Mouse (Mus musculus) thymus, adult 2 months (tissue): ENCODE data around the gene Slc25a39. TPM values are rescaled to one million over a fixed set of nuclear protein-coding genes. Genes with fewer than 3 reads are reported as not detected.
A peak's percentile ranks its signal among the peaks of the same experiment; 100 is the strongest.

Source experiments
- DNase-seq: peaks from one replicate; pipeline ENCODE4 v3.0.0; 2021
- H3K27ac ChIP-seq: fragments of 200-500 bp; 2 replicates; pipeline ENCODE4 v1.5.1; 2012; ENCODE audit warnings: low read length, control low read depth; ENCODE audit not compliant: control insufficient read depth, insufficient read depth
- H3K27me3 ChIP-seq: fragments of 200-500 bp; 2 replicates; pipeline ENCODE4 v1.6.1; 2012; ENCODE audit warnings: mild to moderate bottlenecking, low read length, moderate library complexity, mixed read lengths; ENCODE audit not compliant: control insufficient read depth, insufficient read depth
- H3K36me3 ChIP-seq: fragments of 200-500 bp; 2 replicates; pipeline ENCODE4 v1.6.1; 2012; ENCODE audit warnings: mild to moderate bottlenecking, low read length, moderate library complexity; ENCODE audit not compliant: control insufficient read depth, insufficient read depth
- H3K4me1 ChIP-seq: fragments of 200-500 bp; replicated peaks from 2 replicates; pipeline ENCODE4 v1.6.1; 2012; ENCODE audit warnings: low read length; ENCODE audit not compliant: control insufficient read depth, insufficient read depth
- H3K4me3 ChIP-seq: fragments of 200-500 bp; 2 replicates; pipeline ENCODE4 v1.5.1; 2012; ENCODE audit warnings: mild to moderate bottlenecking, low read length, control low read depth, moderate library complexity; ENCODE audit not compliant: control insufficient read depth, insufficient read depth
- CTCF ChIP-seq: fragments of 200-500 bp; IDR thresholded peaks from 2 replicates; pipeline ENCODE4 v1.5.1; 2012; ENCODE audit warnings: mild to moderate bottlenecking, control low read depth, low read length, moderate library complexity, borderline replicate concordance; ENCODE audit not compliant: control insufficient read depth, poor library complexity, insufficient read depth; ENCODE audit errors: extremely low read depth
- POLR2A ChIP-seq: fragments of 200-500 bp; IDR thresholded peaks from 2 replicates; pipeline ENCODE4 v1.6.1; 2012; ENCODE audit warnings: mild to moderate bottlenecking, low read length, control low read depth, moderate library complexity; ENCODE audit not compliant: control insufficient read depth, poor library complexity, insufficient read depth; ENCODE audit errors: extremely low read depth
- WGBS: fragments of 180-500 bp; shearing (Covaris S2); methylation state at CpG from one replicate; pipeline ENCODE4 v1.1.7; 2018; 5-methylcytosine and 5-hydroxymethylcytosine counted together
- polyA plus RNA-seq: library from polyadenylated mRNA; depleted of rRNA; stranded (reverse); fragments of >200 nt; gene quantifications from 2 replicates; pipeline ENCODE4 v1.2.3, GENCODE M21; 2012

Gene Slc25a39
- polyA plus RNA-seq, 1 experiment: 235 TPM

DNA sequence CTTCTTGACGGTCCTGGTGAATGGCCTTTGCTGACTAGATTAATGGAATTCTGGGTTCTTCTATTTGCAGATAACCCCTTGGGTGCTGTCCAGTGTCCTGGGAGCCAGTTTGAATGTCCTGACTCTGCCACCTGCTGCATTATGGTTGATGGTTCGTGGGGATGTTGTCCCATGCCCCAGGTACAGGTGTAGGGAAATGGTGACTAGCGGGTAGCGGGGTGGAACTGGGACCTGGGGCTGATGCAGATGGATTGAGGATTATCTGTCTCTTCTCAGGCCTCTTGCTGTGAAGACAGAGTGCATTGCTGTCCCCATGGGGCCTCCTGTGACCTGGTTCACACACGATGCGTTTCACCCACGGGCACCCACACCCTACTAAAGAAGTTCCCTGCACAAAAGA is 26.1 kb upstream of the Slc25a39 start:
- TF ChIP-seq CTCF: no peak
- TF ChIP-seq POLR2A: no peak
- H3K4me3 ChIP-seq: no peak overlapping the region
- no peak overlapping the region for H3K27ac ChIP-seq
- H3K27me3 ChIP-seq: peaks cover 3% of the 10 kb centered on the region; the same call in 1 of the 2 replicates
- H3K36me3 ChIP-seq: no peaks in the 10 kb centered on the region
- DNase-seq: no peak
- WGBS: 94% methylated on average over 7 of the region's 7 CpGs
- peaks cover 28% of the 10 kb centered on the region for H3K4me1 ChIP-seq

DNA sequence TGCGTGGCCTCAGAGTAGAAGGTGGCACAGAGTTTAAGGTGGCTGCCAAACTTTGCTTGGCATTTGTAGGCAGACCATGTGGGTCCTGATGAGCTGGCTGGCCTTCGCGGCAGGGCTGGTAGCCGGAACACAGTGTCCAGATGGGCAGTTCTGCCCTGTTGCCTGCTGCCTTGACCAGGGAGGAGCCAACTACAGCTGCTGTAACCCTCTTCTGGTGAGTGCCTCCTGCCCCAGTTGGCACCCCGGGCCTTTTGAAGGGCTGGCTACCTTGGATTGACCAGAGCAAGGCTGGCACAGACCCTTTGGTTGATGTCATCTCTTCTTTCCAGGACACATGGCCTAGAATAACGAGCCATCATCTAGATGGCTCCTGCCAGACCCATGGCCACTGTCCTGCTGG is 25.1 kb upstream of the Slc25a39 start:
- H3K4me3 ChIP-seq: no peak overlapping the region
- 66% methylated on average over 6 of the region's 6 CpGs for WGBS
- TF ChIP-seq CTCF (0 out of 2 replicates have a peak, but pooled peaks have one; percentile 4), POLR2A (no peak)
- no peak overlapping the region for H3K27ac ChIP-seq
- no peak for DNase-seq
- H3K4me1 ChIP-seq: peaks cover 25% of the 10 kb centered on the region
- no peaks in the 10 kb centered on the region for H3K36me3 ChIP-seq
- H3K27me3 ChIP-seq: peaks cover 3% of the 10 kb centered on the region; the same call in 1 of the 2 replicates

DNA sequence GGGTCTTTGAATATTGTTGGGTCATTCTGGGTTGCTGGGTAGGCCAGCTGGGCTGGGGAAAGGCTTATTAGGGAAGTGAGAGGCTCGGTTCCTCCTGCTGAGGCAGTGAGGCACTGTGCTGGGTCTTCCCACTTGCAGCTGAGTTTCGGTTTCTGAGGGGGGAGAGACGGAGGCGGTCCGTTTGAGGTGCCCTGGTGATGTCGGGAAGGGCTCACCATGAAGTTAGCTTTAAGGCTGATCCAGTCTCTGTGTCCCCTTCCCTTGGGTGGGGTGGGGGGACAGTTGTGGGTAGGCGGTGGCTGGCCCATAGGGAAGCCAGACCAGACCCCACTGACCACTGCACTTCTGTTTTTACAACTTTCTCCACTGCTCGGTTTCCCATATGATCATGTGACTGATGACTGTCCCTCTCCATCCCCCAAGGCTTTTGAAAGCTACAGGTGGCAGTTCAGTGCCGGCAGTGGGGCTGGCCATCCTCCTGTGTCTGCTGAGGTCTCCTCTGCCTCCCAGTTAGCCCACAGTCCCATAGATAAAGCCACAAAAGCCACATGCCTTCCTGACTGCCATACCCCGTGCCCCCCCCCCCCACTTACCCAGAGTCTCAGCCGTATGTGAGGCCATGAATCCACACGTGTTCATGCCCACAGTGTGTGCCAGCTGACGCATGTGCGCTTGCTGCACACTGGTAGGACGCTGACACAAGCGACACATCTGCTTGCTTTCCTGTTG is 24.5 kb upstream of the Slc25a39 start:
- Histone ChIP-seq H3K36me3 (no peaks in the 10 kb centered on the region), H3K27ac (no peak overlapping the region), H3K4me1 (peaks cover 19% of the 10 kb centered on the region), H3K27me3 (no peaks in the 10 kb centered on the region; the same call in 1 of the 2 replicates), H3K4me3 (peak overlapping the region; percentile 26)
- DNase-seq: peak; percentile 29
- TF ChIP-seq CTCF (0 out of 2 replicates have a peak, but pooled peaks have one; percentile 8), POLR2A (no peak)
- under 1% methylated on average over 16 of the region's 16 CpGs for WGBS

DNA sequence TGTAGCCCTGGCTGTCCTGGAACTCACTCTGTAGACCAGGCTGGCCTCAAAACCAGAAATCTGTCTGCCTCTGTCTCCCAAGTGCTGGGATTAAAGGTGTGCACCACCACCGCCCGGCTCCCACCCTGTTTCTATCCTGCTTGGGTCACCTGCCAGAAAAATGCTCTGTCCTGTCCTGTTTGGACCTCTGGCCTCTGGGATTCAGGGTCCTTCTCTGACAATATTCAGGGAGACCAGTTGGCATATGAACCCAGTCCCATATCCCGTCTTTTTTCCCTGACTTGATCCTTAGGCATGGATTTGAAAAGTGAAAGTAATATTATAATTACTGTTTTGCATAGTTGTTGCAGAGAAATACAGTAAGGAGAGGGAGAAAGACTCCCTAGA is 24.0 kb upstream of the Slc25a39 start:
- no peaks in the 10 kb centered on the region for H3K36me3 ChIP-seq
- DNase-seq: no peak
- H3K4me3 ChIP-seq: no peak overlapping the region; the same call in 1 of the 2 replicates
- H3K27ac ChIP-seq: no peak overlapping the region
- 47% methylated on average over 3 of the region's 3 CpGs for WGBS
- peaks cover 19% of the 10 kb centered on the region for H3K4me1 ChIP-seq
- TF ChIP-seq POLR2A (no peak), CTCF (no peak)
- no peaks in the 10 kb centered on the region for H3K27me3 ChIP-seq

DNA sequence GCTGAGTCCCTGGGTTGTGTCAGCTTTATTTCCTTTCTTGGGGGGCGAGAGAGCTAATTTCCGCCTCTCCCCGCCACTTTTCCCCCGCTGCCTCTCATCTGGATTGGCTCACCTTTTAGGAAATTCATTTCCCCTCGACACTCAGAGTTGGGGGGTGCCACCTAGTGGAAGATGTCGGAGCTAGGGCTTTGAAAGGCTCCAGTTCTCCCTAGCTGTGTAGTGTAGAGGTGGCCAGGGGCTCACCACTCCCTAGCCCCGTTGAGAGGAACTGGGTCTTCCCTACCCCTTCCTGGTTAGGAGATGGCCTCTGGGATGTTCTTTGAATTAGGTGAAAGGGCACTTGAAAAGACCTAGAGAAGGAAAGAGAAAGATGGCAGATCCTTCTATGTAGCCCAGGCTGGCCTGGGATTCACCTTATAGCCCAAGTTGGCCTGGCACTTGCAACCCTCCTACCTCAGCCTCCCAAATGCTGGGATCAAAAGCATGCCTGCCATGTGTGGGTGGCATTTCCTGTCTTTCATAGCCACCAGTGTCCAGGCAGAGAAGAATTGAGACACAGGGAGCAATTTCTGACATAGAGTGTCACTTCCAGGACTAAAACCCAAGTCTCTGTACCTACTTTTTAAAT is 23.4 kb upstream of the Slc25a39 start:
- TF ChIP-seq CTCF (peak; percentile 52; the same call in 1 of the 2 replicates), POLR2A (no peak)
- WGBS: 2% methylated on average over 7 of the region's 7 CpGs
- Histone ChIP-seq H3K4me3 (peak overlapping the region; percentile 57), H3K27ac (no peak overlapping the region; the same call in 1 of the 2 replicates), H3K36me3 (no peaks in the 10 kb centered on the region), H3K27me3 (no peaks in the 10 kb centered on the region), H3K4me1 (peaks cover 19% of the 10 kb centered on the region)
- peak; percentile 87 for DNase-seq

DNA sequence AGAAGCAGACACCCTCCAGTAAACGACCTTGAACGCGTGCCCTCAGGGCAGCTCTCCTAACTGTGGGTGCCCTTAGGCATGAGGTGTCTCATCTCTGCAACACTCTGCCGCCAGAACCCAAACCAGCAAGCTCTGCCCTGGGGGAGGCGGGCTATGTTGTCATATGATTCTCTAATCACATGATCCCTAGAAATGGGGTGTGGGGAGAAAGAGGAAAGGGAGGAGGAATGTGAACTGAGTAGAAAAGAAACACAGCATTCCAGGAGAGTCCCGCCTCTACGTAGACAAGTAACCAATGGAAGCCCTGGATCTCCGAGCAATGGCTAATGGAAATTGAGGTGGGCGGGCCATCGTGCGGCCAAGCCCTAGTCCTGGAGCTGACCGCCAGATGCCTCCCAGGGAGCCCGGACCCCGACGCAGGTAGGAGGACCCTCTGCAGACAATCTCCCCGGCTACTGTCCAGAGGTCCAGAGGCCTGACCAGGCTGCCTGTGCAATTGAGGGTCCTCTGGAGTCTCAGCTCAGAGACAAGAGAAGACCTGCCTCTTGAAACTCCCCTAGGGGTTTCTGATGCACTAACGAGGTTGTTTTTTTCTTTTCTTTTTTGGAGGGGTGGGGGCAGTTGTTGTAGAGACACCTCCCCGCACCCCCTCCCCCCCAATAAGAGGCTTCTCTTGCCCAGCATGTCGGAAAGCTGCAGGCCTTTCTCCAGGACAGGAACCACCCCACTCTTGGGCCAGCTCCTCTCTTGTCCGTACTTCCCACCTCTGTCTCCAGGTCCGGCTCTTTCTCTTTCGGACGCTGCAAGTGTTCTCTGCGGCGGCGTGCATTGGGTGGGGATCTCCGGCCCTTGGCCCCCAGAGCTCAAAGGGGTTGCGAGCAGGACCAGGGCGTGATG is 22.6 kb upstream of the Slc25a39 start, which contains the start of gene Grn:
Gene Grn (plus strand): TSS at position 195 of the 897 bp plus-strand sequence.
- H3K27me3 ChIP-seq: no peaks in the 10 kb centered on the region
- H3K4me3 ChIP-seq: peak within 1 kb of the TSS; percentile 57
- TF ChIP-seq CTCF (no peak), POLR2A (0 out of 2 replicates have a peak, but pooled peaks have one; percentile 19)
- no peak within 1 kb of the TSS; the same call in 1 of the 2 replicates for H3K27ac ChIP-seq
- no peaks in the 10 kb centered on the region for H3K36me3 ChIP-seq
- under 1% methylated on average over 29 of the region's 29 CpGs for WGBS
- DNase-seq: peak; percentile 61
- peaks cover 19% of the 10 kb centered on the region for H3K4me1 ChIP-seq
